In the genomic region with DNA sequence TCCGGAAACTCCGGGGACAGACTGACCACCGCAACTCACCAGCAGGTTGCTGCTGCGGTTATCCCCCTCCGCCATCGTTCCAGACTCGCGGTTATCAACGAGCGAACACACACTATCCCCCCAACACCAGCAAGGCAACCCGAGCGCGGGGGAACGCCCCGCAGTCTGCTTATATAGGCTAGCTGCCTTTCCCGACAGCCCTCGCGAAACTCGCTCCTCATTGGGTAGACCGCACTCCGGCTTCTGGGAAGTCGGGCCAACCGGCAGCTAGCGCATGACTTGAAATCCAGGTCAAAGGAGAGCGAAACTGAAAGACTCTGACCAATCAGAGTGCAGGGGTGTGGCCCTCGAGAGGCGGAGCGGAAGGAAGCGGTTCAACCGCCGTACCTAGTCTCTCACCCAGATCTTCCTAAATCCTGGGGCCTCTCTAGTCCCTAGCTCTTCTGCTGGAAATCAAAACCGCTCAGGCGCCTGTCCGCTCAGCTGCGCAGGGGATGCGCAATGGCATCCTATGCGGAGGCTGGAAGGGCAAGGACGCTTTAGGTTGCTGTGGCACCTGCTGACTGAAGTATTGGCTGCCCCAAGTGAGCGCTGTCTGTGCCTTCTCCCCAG, we compare ENCODE assay signal across 7 mouse cellular contexts. TPM values are rescaled to one million over a fixed set of nuclear protein-coding genes. Genes with fewer than 3 reads are reported as not detected.
DNase-seq lines count a peak whose midpoint lies in the region; ATAC-seq lines count a peak whose summit lies in the region.

Gene Arl6ip1, minus strand, starts transcription at position 233 of the 612 bp plus-strand sequence.

- H3K9ac ChIP-seq in intestine, embryonic 16.5 days (ENCODE audit: low read depth, low read length), result peak within 1 kb of the TSS; percentile 92
- peak within 1 kb of the TSS; percentile 93 for H3K9ac ChIP-seq in midbrain, embryonic 11.5 days (ENCODE audit: low read length)

- under 1% methylated on average over 39 of the region's 39 CpGs for WGBS in intestine, embryonic 16.5 days
- under 1% methylated on average over 39 of the region's 39 CpGs for WGBS in midbrain, embryonic 11.5 days

- H3K36me3 ChIP-seq in intestine, embryonic 16.5 days (ENCODE audit: control insufficient read depth, insufficient read depth, low read length), result no peaks in the 10 kb centered on the region
- H3K36me3 ChIP-seq in midbrain, embryonic 11.5 days (ENCODE audit: control insufficient read depth, insufficient read depth, low read length), result peaks cover 2% of the 10 kb centered on the region; the same call in 1 of the 2 replicates

- H3K4me1 ChIP-seq in intestine, embryonic 16.5 days (ENCODE audit: control insufficient read depth, insufficient read depth, low read length), result peaks cover 18% of the 10 kb centered on the region; the same call in 1 of the 2 replicates
- peaks cover 26% of the 10 kb centered on the region for H3K4me1 ChIP-seq in midbrain, embryonic 11.5 days (ENCODE audit: control insufficient read depth, insufficient read depth, low read length)

- H3K4me3 ChIP-seq in intestine, embryonic 16.5 days (ENCODE audit: low read length), result peak within 1 kb of the TSS; percentile 86
- H3K4me3 ChIP-seq in midbrain, embryonic 11.5 days (ENCODE audit: low read depth, low read length), result peak within 1 kb of the TSS; percentile 87

- no peaks in the 10 kb centered on the region for H3K27me3 ChIP-seq in intestine, embryonic 16.5 days (replicated peaks; ENCODE audit: control insufficient read depth, insufficient read depth, low read length)
- H3K27me3 ChIP-seq in midbrain, embryonic 11.5 days (ENCODE audit: control insufficient read depth, insufficient read depth, low read length), result no peaks in the 10 kb centered on the region

- no peaks in the 10 kb centered on the region for H3K9me3 ChIP-seq in intestine, embryonic 16.5 days (ENCODE audit: control insufficient read depth, low read length)
- H3K9me3 ChIP-seq in midbrain, embryonic 11.5 days (ENCODE audit: control insufficient read depth, low read length), result no peaks in the 10 kb centered on the region

- H3K4me2 ChIP-seq in intestine, embryonic 16.5 days (ENCODE audit: low read depth, low read length), result peak within 1 kb of the TSS; percentile 63
- H3K4me2 ChIP-seq in midbrain, embryonic 11.5 days, result peak within 1 kb of the TSS; percentile 75

- intact Hi-C loops in left cerebral cortex, postnatal 36 days (cut with DNase I), result loop anchor here (10.0 kb wide), 1 partner anchor 165 kb away; no protein-coding TSS in a partner anchor

- peak; percentile 98 for DNase-seq in adrenal gland, adult 8-10 months
- peak; percentile 98 for DNase-seq in embryo, embryonic 9.5 days (ENCODE audit: extremely low spot score)
- peak; percentile 87 to 96 for DNase-seq in gastrocnemius, postnatal 4 days (ENCODE audit: low spot score in 2 of 2)
- DNase-seq in left cerebral cortex, postnatal 36 days (ENCODE audit: low spot score in 2 of 2), result peak; percentile 96
- peak; percentile 99 for DNase-seq in midbrain, embryonic 11.5 days (ENCODE audit: low spot score, missing footprints)
- peak; percentile 99 for DNase-seq in skeletal muscle tissue, adult 2 months (ENCODE audit: low read depth, low spot score)

- peak; percentile 99 for ATAC-seq in intestine, embryonic 16.5 days
- peak; percentile 99 for ATAC-seq in midbrain, embryonic 11.5 days (ENCODE audit: low FRiP score)

- peak within 1 kb of the TSS; percentile 97 for H3K27ac ChIP-seq in intestine, embryonic 16.5 days (ENCODE audit: low read length)
- peak within 1 kb of the TSS; percentile 83 for H3K27ac ChIP-seq in midbrain, embryonic 11.5 days (ENCODE audit: low read depth, low read length)

RNA-seq across cellular contexts. Expression of gene Arl6ip1, which starts in this region (rescaled TPM):
- 100 to 1,000 TPM; 178 to 240 (median 198) TPM for total RNA-seq in adrenal gland, adult 8-10 months (2022)
- 10 to 100 TPM; 49.8 TPM for total RNA-seq in gastrocnemius, postnatal 4 days (2021)
- polyA plus RNA-seq in intestine, embryonic 16.5 days (2015; fragmentation: Nextera tagmentation; extraction: Ambion mirVana), result 488 and 495 TPM in 2 replicates
- 100 to 1,000 TPM; 249 to 254 TPM for total RNA-seq in left cerebral cortex, postnatal 36 days (2021)
- 494 and 501 TPM in 2 replicates for polyA plus RNA-seq in midbrain, embryonic 11.5 days (2014; fragmentation: Nextera tagmentation; extraction: Ambion mirVana)

Comparison
In these comparisons a context has a peak if more than half of its experiments do, and no peak if none do; other contexts are left out.
1. Peak in every context shown above with its lines: DNase-seq, ATAC-seq, H3K4me3 ChIP-seq and H3K27ac ChIP-seq.